Mouse (Mus musculus): ENCODE results near the gene Il22ra1. TPM values are rescaled to one million over a fixed set of nuclear protein-coding genes. Genes with fewer than 3 reads are reported as not detected.

Il22ra1 gene
- total and polyA plus RNA-seq, 2 experiments from 2014 or later: 0.84 TPM; not detected in 1

DNA sequence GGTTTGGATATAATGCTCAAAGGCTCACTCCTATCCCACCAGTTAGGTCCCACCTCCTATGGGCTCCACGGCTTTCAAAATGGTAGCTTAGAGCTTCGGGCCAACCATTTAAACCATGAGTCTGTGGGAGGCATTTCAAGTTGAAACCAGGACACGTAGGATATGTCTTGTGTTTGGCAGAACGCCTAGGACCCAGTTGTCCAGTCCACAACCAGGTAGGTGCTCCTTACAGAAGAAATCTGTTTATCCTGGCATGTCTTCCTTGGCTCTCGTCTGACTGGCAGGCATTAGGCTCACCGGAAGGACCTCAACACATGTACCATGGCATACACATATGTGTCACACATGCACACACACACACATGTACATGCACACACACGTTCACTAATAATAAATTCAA lies 38.2 kb upstream of the Il22ra1 start:
- no peaks in the 10 kb centered on the region for H3K9me3 ChIP-seq (ENCODE audit: low read length)
- WGBS: 90% methylated on average over 7 of the region's 7 CpGs
- no peak overlapping the region for H3K4me2 ChIP-seq (ENCODE audit: low read depth, low read length)
- ATAC-seq (no peak), DNase-seq (ENCODE audit: low spot score) (no peak)
- H3K27ac ChIP-seq: no peak overlapping the region
- H3K9ac ChIP-seq (replicated peaks; ENCODE audit: low read length): no peak overlapping the region
- TF ChIP-seq CTCF (IDR thresholded peaks at IDR 0.05; ENCODE audit: low read depth): no peak
- H3K4me3 ChIP-seq (ENCODE audit: low read length): no peak overlapping the region
- no peaks in the 10 kb centered on the region for H3K4me1 ChIP-seq (ENCODE audit: insufficient read depth, low read length)
- peaks cover 21% of the 10 kb centered on the region for H3K27me3 ChIP-seq (ENCODE audit: insufficient read depth, low read length)
- H3K36me3 ChIP-seq (ENCODE audit: insufficient read depth, low read length): no peaks in the 10 kb centered on the region

DNA sequence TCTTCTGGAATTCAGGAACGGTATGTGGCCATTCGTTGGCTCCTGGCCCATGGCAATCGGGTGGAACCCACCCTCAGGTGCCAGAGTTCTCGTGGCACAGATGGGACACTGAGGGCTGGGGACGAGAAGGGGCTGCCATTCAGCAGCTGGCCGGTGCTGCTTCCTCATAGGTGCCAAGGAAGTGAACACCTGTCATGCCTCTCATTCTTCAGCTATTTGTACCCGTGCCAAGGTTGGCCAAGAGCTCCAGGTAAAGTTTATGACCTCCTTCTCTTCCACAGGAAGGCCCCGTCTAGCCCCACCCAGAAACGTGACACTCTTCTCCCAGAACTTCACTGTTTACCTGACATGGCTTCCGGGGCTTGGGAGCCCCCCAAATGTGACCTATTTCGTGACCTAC lies 37.7 kb upstream of the Il22ra1 start:
- no peak for DNase-seq (ENCODE audit: low spot score)
- TF ChIP-seq CTCF (IDR thresholded peaks at IDR 0.05; ENCODE audit: low read depth): no peak
- Histone ChIP-seq H3K9me3 (ENCODE audit: low read length) (no peaks in the 10 kb centered on the region), H3K27ac (no peak overlapping the region), H3K4me1 (ENCODE audit: insufficient read depth, low read length) (no peaks in the 10 kb centered on the region), H3K9ac (replicated peaks; ENCODE audit: low read length) (no peak overlapping the region), H3K36me3 (ENCODE audit: insufficient read depth, low read length) (no peaks in the 10 kb centered on the region), H3K27me3 (ENCODE audit: insufficient read depth, low read length) (peaks cover 16% of the 10 kb centered on the region), H3K4me2 (ENCODE audit: low read depth, low read length) (no peak overlapping the region), H3K4me3 (ENCODE audit: low read length) (no peak overlapping the region)
- ATAC-seq: no peak
- 83% methylated on average over 11 of the region's 11 CpGs for WGBS

DNA sequence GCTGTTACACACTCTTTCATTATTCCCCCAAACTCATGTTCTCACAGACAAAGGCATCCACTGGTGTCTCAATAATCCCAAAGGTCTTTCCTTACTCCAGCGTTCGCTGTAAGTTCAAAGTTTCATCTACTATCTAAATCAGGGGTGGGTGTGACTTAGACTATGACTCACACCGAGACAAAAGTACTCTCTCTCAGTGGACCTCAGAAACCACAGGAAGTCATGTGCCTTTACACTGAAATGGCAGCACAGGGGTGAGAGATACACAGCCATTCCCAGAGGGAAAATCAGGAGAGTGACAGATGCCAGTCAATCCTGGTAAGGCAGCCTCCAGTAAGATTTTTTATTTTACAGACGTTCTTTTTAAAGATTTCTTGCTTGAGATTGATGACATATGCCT lies 35.1 kb upstream of the Il22ra1 start:
- Histone ChIP-seq H3K36me3 (ENCODE audit: insufficient read depth, low read length) (no peaks in the 10 kb centered on the region), H3K4me1 (ENCODE audit: insufficient read depth, low read length) (no peaks in the 10 kb centered on the region), H3K4me3 (ENCODE audit: low read length) (no peak overlapping the region), H3K27me3 (ENCODE audit: insufficient read depth, low read length) (peaks cover 2% of the 10 kb centered on the region; the same call in 1 of the 2 replicates), H3K9ac (replicated peaks; ENCODE audit: low read length) (no peak overlapping the region), H3K4me2 (ENCODE audit: low read depth, low read length) (no peak overlapping the region), H3K9me3 (ENCODE audit: low read length) (no peaks in the 10 kb centered on the region), H3K27ac (no peak overlapping the region)
- DNase-seq (ENCODE audit: low spot score): no peak
- TF ChIP-seq CTCF (IDR thresholded peaks at IDR 0.05; ENCODE audit: low read depth): no peak
- no peak for ATAC-seq
- WGBS: 82% methylated on average over 4 of the region's 4 CpGs

DNA sequence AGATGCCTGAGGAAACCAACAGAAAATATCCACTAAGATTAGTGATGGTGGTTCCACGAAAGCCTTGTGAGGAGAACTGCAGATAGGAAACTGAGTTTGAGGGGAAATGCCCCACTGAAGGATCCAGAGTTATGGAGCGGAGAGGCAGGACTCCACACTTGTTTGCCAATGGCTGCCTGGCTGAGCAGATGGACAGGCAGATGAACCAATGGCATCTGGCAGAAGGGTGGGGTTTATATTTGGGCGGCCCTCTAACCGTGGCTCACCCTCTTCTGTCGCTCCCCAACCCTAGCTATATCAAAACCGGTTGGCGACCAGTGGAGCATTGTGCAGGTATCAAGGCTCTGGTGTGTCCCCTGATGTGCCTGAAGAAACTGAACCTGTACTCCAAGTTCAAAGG lies 29.5 kb upstream of the Il22ra1 start:
- Histone ChIP-seq H3K27me3 (ENCODE audit: insufficient read depth, low read length) (no peaks in the 10 kb centered on the region), H3K36me3 (ENCODE audit: insufficient read depth, low read length) (no peaks in the 10 kb centered on the region), H3K4me1 (ENCODE audit: insufficient read depth, low read length) (no peaks in the 10 kb centered on the region), H3K4me2 (ENCODE audit: low read depth, low read length) (no peak overlapping the region), H3K9ac (replicated peaks; ENCODE audit: low read length) (no peak overlapping the region), H3K4me3 (ENCODE audit: low read length) (no peak overlapping the region), H3K9me3 (ENCODE audit: low read length) (no peaks in the 10 kb centered on the region), H3K27ac (no peak overlapping the region)
- WGBS: 84% methylated on average over 7 of the region's 7 CpGs
- no peak for TF ChIP-seq CTCF (IDR thresholded peaks at IDR 0.05; ENCODE audit: low read depth)
- ATAC-seq: no peak
- no peak for DNase-seq (ENCODE audit: low spot score)

DNA sequence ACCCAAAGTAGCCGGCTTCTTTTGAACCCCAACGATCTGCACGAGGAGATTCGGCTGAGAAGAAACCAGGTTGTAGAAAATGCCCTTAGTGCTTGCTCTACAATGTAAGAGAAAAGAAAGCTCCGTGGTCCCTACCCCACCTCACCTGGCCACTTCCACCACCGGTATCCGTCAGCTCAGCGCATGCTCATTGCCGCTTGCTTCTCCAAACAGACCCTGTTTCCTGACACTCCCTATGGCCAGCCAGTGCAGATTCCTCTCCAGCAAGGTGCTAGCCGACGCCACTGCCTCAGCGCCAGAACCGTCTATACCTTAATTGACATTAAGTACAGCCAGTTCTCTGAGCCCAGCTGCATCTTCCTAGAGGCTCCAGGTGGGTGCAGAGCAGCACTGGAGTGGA lies 24.5 kb upstream of the Il22ra1 start:
- DNase-seq (ENCODE audit: low spot score): no peak
- ATAC-seq: no peak

DNA sequence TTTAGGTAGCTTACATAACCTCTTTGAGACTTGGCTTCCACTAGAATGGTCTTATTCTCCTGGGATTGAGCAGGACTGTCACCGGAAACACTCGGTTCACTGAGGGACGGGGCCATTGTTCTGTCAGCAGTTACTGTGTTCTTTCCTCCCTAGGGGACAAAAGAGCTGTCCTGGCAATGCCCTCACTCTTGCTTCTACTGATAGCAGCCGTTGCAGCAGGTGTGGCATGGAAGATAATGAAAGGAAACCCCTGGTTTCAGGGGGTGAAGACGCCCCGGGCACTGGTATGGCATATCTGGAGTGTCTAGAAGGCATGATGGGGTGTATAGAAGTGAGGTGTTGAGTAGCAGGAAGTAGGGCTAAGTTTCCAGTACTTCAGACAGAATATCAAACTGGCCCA lies 24.0 kb upstream of the Il22ra1 start:
- WGBS: 38% methylated on average over 6 of the region's 6 CpGs

More for the DNA sequence above, 24.5 kb upstream of the Il22ra1 start:
- Histone ChIP-seq H3K4me2 (ENCODE audit: low read depth, low read length) (no peak overlapping the region), H3K4me1 (ENCODE audit: insufficient read depth, low read length) (no peaks in the 10 kb centered on the region), H3K27ac (no peak overlapping the region), H3K36me3 (ENCODE audit: insufficient read depth, low read length) (no peaks in the 10 kb centered on the region), H3K9ac (replicated peaks; ENCODE audit: low read length) (no peak overlapping the region), H3K4me3 (ENCODE audit: low read length) (no peak overlapping the region), H3K9me3 (ENCODE audit: low read length) (no peaks in the 10 kb centered on the region), H3K27me3 (ENCODE audit: insufficient read depth, low read length) (no peaks in the 10 kb centered on the region)
- TF ChIP-seq CTCF (IDR thresholded peaks at IDR 0.05; ENCODE audit: low read depth): no peak
- 77% methylated on average over 13 of the region's 13 CpGs for WGBS

DNA sequence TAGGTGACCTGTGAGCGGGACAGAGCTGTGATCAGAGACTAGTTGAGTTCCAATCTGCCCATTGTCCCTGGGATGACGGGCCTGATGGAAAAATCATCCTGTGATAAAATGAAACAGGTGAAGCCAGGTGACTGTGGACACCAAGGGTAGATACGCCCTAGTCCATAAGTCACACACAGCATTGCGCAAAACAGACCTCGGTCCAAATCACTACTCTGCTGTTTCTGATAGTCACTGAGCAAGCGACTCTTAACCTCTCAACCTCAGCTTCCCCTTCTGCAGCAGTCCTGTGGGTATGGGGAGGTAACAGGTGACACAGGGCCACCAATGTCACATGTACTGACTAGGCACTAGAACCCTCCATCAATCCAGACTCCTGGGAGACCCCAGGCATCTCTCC lies 21.9 kb upstream of the Il22ra1 start:
- DNase-seq (ENCODE audit: low spot score): no peak
- no peak for ATAC-seq
- Histone ChIP-seq H3K9ac (replicated peaks; ENCODE audit: low read length) (no peak overlapping the region), H3K9me3 (ENCODE audit: low read length) (no peaks in the 10 kb centered on the region), H3K27me3 (ENCODE audit: insufficient read depth, low read length) (no peaks in the 10 kb centered on the region), H3K36me3 (ENCODE audit: insufficient read depth, low read length) (no peaks in the 10 kb centered on the region), H3K4me2 (ENCODE audit: low read depth, low read length) (no peak overlapping the region), H3K4me1 (ENCODE audit: insufficient read depth, low read length) (no peaks in the 10 kb centered on the region), H3K27ac (no peak overlapping the region), H3K4me3 (ENCODE audit: low read length) (no peak overlapping the region)
- no peak for TF ChIP-seq CTCF (IDR thresholded peaks at IDR 0.05; ENCODE audit: low read depth)
- 96% methylated on average over 6 of the region's 6 CpGs for WGBS

More for the DNA sequence above, 24.0 kb upstream of the Il22ra1 start:
- TF ChIP-seq CTCF (IDR thresholded peaks at IDR 0.05; ENCODE audit: low read depth): no peak
- Histone ChIP-seq H3K9ac (replicated peaks; ENCODE audit: low read length) (no peak overlapping the region), H3K9me3 (ENCODE audit: low read length) (no peaks in the 10 kb centered on the region), H3K27ac (no peak overlapping the region), H3K4me3 (ENCODE audit: low read length) (no peak overlapping the region), H3K4me2 (ENCODE audit: low read depth, low read length) (no peak overlapping the region), H3K36me3 (ENCODE audit: insufficient read depth, low read length) (no peaks in the 10 kb centered on the region), H3K27me3 (ENCODE audit: insufficient read depth, low read length) (no peaks in the 10 kb centered on the region), H3K4me1 (ENCODE audit: insufficient read depth, low read length) (no peaks in the 10 kb centered on the region)
- no peak for DNase-seq (ENCODE audit: low spot score)
- no peak for ATAC-seq
